Mouse (Mus musculus): ENCODE results near the gene Id3.

DNA sequence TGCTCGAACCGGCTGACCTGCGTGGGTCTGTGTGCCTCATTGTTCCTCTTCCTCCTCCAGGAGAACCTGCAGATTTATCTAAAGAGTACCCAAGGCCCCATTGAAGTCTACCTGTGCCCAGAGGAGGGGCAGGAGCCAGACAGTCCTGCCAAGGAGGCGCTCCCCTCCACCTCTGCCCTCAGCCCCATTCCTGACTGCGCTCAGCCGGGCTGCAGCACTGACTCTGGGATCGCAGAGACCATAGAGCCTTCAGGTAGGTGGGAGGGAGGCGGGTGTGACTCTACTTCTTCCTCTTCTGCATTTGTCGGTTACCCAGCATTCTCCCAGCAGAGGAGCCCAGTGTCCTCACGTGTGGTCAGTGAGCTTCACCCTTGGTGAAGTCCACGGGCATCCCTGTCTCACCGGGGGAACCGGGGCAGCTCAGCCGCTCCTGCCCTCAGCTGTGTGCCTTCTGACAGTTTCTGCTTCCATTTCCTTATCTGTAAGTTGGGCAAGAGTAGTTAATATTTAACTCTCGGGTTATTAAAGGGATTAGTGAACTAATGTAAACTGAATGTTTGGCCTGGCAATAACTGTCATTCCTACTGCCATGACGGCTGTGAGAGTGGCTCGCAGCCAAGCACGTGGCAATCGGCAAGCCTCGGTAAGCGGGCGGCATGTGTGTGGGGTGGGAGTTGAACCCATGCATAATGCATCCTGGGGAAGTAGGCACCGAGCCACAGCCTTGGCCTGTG is 43.6 kb downstream of the Id3 start:
- TF ChIP-seq CTCF (IDR thresholded peaks at IDR 0.05; ENCODE audit: borderline replicate concordance, control insufficient read depth, extremely low read depth, insufficient read depth, low read length, poor library complexity) = no peak
- TF ChIP-seq POLR2A (IDR thresholded peaks at IDR 0.05; ENCODE audit: control insufficient read depth, extremely low read depth, insufficient read depth, low read length, poor library complexity) = no peak
